In genomic region chr6:115772604-115773003, GRCm38 (mm10) we compare ENCODE assay signal across 13 mouse cellular contexts. TPM values are rescaled to one million over a fixed set of nuclear protein-coding genes. Genes with fewer than 3 reads are reported as not detected.
DNase-seq lines count a peak whose midpoint lies in the region; ATAC-seq and TF ChIP-seq lines count a peak whose summit lies in the region.
"Had no signal": no experiment of that assay in that cellular context is flagged by ENCODE, and none has a peak within 500 bp of the region (broad histone marks: within the 10 kb centered on the region; RNA-seq: fewer than 3 reads in every experiment).

No protein-coding gene starts in this region.

- H3K27me3 ChIP-seq in ES-Bruce4 (ENCODE audit: control insufficient read depth, insufficient read depth, low read length, poor library complexity, severe bottlenecking): no peaks in the 10 kb centered on the region
- H3K27me3 ChIP-seq: heart, embryonic 12.5 days; hindbrain, embryonic 15.5 days had no signal

- no peak overlapping the region for H3K9ac ChIP-seq in ES-Bruce4 (ENCODE audit: low read depth, poor library complexity, severe bottlenecking)
- H3K9ac ChIP-seq: heart, embryonic 12.5 days; hindbrain, embryonic 15.5 days had no signal

- peak; percentile 59 for ATAC-seq in megakaryocyte progenitor cell, adult 5-6 weeks (replicated peaks; ENCODE audit: poor library complexity)

- no peak overlapping the region for H3K27ac ChIP-seq in left cerebral cortex, adult 2 months
- H3K27ac ChIP-seq in ES-Bruce4 (ENCODE audit: insufficient read depth, low read length): no peak overlapping the region
- H3K27ac ChIP-seq: hindbrain, embryonic 15.5 days had no signal

- TF ChIP-seq EP300 in ES-Bruce4 (IDR thresholded peaks at IDR 0.05; ENCODE audit: insufficient read depth, low read depth, low read length): no peak

- TF ChIP-seq POLR2A in ES-Bruce4 (IDR thresholded peaks at IDR 0.05; ENCODE audit: insufficient read depth, low read length): no peak

- H3K36me3 ChIP-seq in ES-Bruce4 (ENCODE audit: control insufficient read depth, insufficient read depth, low read length, poor library complexity, severe bottlenecking): no peaks in the 10 kb centered on the region
- H3K36me3 ChIP-seq: hindbrain, embryonic 15.5 days had no signal

- no peaks in the 10 kb centered on the region for H3K4me1 ChIP-seq in ES-Bruce4 (ENCODE audit: control insufficient read depth, insufficient read depth, low read length)

- DNase-seq in left cerebral cortex, adult 2 months (ENCODE audit: extremely low spot score in 1 of 2, low spot score in 2 of 2): no peak
- DNase-seq in left cerebral cortex, adult 8-10 months (ENCODE audit: low spot score in 2 of 2): no peak
- peak; percentile 20 to 24 for DNase-seq in B cell, adult 2 months
- no peak for DNase-seq in embryo, embryonic 10 days (ENCODE audit: low spot score)
- no peak for DNase-seq in gastrocnemius, adult 18-20 months (ENCODE audit: low spot score)
- DNase-seq: cerebellum, postnatal 36 days; kidney, postnatal 4 days; lung, postnatal 14 days had no signal

- no peak overlapping the region for H3K4me3 ChIP-seq in left cerebral cortex, adult 2 months
- no peak overlapping the region for H3K4me3 ChIP-seq in ES-Bruce4 (ENCODE audit: low read depth, low read length)
- H3K4me3 ChIP-seq: heart, embryonic 12.5 days; hindbrain, embryonic 15.5 days had no signal

- intact Hi-C loops in left cerebral cortex, adult 2 months (cut with DNase I): no loop called here

- peak; percentile 21; the same call in 1 of the 2 replicates for TF ChIP-seq CTCF in left cerebral cortex, adult 2 months (IDR thresholded peaks at IDR 0.05)
- peak; percentile 12 for TF ChIP-seq CTCF in ES-Bruce4 (IDR thresholded peaks at IDR 0.05; ENCODE audit: low read depth, low read length)

- no peaks in the 10 kb centered on the region for H3K9me3 ChIP-seq in ES-Bruce4 (replicated peaks; ENCODE audit: control insufficient read depth, insufficient read depth, low read length, poor library complexity, severe bottlenecking)
- H3K9me3 ChIP-seq: hindbrain, embryonic 15.5 days had no signal

RNA-seq across cellular contexts. Expression of gene Cand2, which starts 1.7 kb away (rescaled TPM):
- total RNA-seq in left cerebral cortex, adult 2 months (2021): 1 to 10 TPM; 1.8 to 1.9 TPM
- 1 to 10 TPM; 3.2 to 3.4 (median 3.2) TPM for total RNA-seq in left cerebral cortex, adult 8-10 months (2022)
- 12.8 and 13.9 TPM in 2 replicates for polyA plus RNA-seq in ES-Bruce4 (2011; ENCODE audit: insufficient read depth, insufficient read length, low read depth, missing spikeins)
- 2.5 and 2.8 TPM in 2 replicates for total RNA-seq in megakaryocyte progenitor cell, adult 5-6 weeks (2015)
- total RNA-seq in megakaryocyte progenitor cell, adult 5-6 weeks (2017): 1.5 and 1.7 TPM in 2 replicates
- total RNA-seq in gastrocnemius, adult 18-20 months (2021): 10 to 100 TPM; 74.8 to 78.7 TPM

RNA-seq across cellular contexts. Expression of gene Tmem40, which starts 10.4 kb away (rescaled TPM):
- 1 to 10 TPM; 1.2 TPM for total RNA-seq in left cerebral cortex, adult 2 months (2021)
- total RNA-seq in left cerebral cortex, adult 8-10 months (2022): 1 to 10 TPM in 3 of 4 experiments, under 1 TPM in 1; 0.57 to 1.8 (median 1.6) TPM
- 12.9 and 16.9 TPM in 2 replicates for polyA plus RNA-seq in ES-Bruce4 (2011; ENCODE audit: insufficient read depth, insufficient read length, low read depth, missing spikeins)
- 12.2 and 12.7 TPM in 2 replicates for total RNA-seq in megakaryocyte progenitor cell, adult 5-6 weeks (2015)
- 19.0 and 21.5 TPM in 2 replicates for total RNA-seq in megakaryocyte progenitor cell, adult 5-6 weeks (2017)
- total RNA-seq in gastrocnemius, adult 18-20 months (2021): under 1 TPM in 1 of 2 experiments, not detected in 1; 0.43 TPM
- total RNA-seq: monocyte, adult 5-6 weeks had no signal

RNA-seq across cellular contexts. Expression of gene Rpl32, which starts 35.9 kb away (rescaled TPM):
- 100 to 1,000 TPM; 429 to 479 TPM for total RNA-seq in left cerebral cortex, adult 2 months (2021)
- 100 to 1,000 TPM; 503 to 593 (median 546) TPM for total RNA-seq in left cerebral cortex, adult 8-10 months (2022)
- polyA plus RNA-seq in ES-Bruce4 (2011; ENCODE audit: insufficient read depth, insufficient read length, low read depth, missing spikeins): 3,790 and 3,890 TPM in 2 replicates
- total RNA-seq in megakaryocyte progenitor cell, adult 5-6 weeks (2015): 4,905 and 5,125 TPM in 2 replicates
- total RNA-seq in megakaryocyte progenitor cell, adult 5-6 weeks (2017): 5,456 and 6,333 TPM in 2 replicates
- 100 to 1,000 TPM; 568 to 577 TPM for total RNA-seq in gastrocnemius, adult 18-20 months (2021)

Comparison
In these comparisons a context has a peak if more than half of its experiments do, and no peak if none do; other contexts are left out.
1. DNase-seq: peak in B cell, adult 2 months (2 of 2); none in left cerebral cortex, adult 2 months (0 of 2), left cerebral cortex, adult 8-10 months (0 of 2), embryo, embryonic 10 days (single experiment) and gastrocnemius, adult 18-20 months (single experiment).
2. RNA of gene Cand2, which starts 1.7 kb away (total RNA-seq): 74.8 to 78.7 TPM in gastrocnemius, adult 18-20 months; 3.2 to 3.4 TPM in left cerebral cortex, adult 8-10 months, 1.5 to 2.8 TPM in megakaryocyte progenitor cell, adult 5-6 weeks and 1.8 to 1.9 TPM in left cerebral cortex, adult 2 months; every median in the first group is over 10 times any median in the second.
3. RNA of gene Tmem40, which starts 10.4 kb away (total RNA-seq): 12.2 to 21.5 TPM in megakaryocyte progenitor cell, adult 5-6 weeks; 0.57 to 1.8 TPM in left cerebral cortex, adult 8-10 months, 1.2 TPM in left cerebral cortex, adult 2 months and 0.43 TPM in gastrocnemius, adult 18-20 months; every median in the first group is over 4 times any median in the second.
4. RNA of gene Rpl32, which starts 35.9 kb away (total RNA-seq): 4,905 to 6,333 TPM in megakaryocyte progenitor cell, adult 5-6 weeks; 568 to 577 TPM in gastrocnemius, adult 18-20 months, 503 to 593 TPM in left cerebral cortex, adult 8-10 months and 429 to 479 TPM in left cerebral cortex, adult 2 months; every median in the first group is over 4 times any median in the second.